Mouse (Mus musculus) megakaryocyte, embryonic 14.5 days (primary cell): ENCODE measurements around the gene Zzz3. TPM values are rescaled to one million over a fixed set of nuclear protein-coding genes. Genes with fewer than 3 reads are reported as not detected.

Source experiments
- H3K27me3 ChIP-seq: replicated peaks from 2 replicates; pipeline ENCODE3; 2012; ENCODE audit warnings: inconsistent platforms
- H3K36me3 ChIP-seq: replicated peaks from 2 replicates; pipeline ENCODE3; 2012; ENCODE audit warnings: low read length, inconsistent platforms, mixed read lengths
- H3K4me1 ChIP-seq: 2 replicates; pipeline ENCODE4 v1.6.1; 2012; ENCODE audit warnings: inconsistent platforms
- H3K4me3 ChIP-seq: replicated peaks from 2 replicates; pipeline ENCODE3; 2012; ENCODE audit warnings: moderate library complexity, mild to moderate bottlenecking, inconsistent platforms
- H3K9me3 ChIP-seq: 2 replicates; pipeline ENCODE4 v1.6.1; 2012; ENCODE audit warnings: inconsistent platforms
- FLI1 ChIP-seq: IDR thresholded peaks from 2 replicates; pipeline ENCODE4 v1.6.1; 2012; ENCODE audit warnings: low read length, inconsistent platforms, mixed read lengths
- GATA1 ChIP-seq: IDR thresholded peaks from 3 replicates; pipeline ENCODE4 v1.6.1; 2012; ENCODE audit warnings: mixed read lengths, low read length, inconsistent platforms, borderline replicate concordance
- polyA plus RNA-seq: library from polyadenylated mRNA; stranded (reverse); fragments of >175 nt; gene quantifications from 2 replicates; pipeline ENCODE4 v1.2.3, GENCODE M21; 2012; ENCODE audit warnings: low replicate concordance; ENCODE audit not compliant: insufficient read depth

Gene Zzz3
- polyA plus RNA-seq, 1 experiment: 2.3 TPM

DNA sequence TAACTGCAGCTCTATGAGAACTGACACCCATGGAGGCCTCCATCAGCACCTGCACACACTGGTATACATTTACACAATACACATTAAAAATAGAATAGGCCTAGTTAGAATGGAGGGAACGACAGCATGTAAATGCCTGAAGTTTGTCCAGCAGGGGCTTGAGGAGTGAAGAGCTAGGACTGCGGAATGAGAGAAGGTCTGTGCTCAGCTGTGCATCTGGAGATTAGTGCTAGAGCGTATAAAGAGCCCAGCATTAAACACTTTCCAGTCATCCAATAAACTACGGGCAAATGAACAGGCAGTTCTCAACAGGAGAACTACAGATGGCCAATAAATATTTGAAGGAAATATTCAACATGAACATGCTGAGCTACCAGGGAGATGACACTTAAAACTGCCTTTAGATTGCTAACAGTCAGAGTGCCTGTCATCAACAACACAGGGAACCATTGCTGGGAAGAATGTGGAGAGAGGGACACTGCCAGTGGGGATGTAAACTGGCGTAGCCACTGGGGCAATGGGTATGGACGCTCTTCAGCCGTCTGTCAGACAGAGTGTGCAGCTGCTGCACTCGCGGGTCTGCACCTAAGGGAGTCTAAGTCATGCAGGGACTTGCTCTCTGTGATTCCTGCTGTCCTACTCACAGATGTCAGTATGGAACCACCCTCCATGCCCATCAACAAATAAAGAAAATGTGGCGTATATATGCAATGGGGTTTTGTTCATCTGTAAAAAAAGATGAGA lies 41.7 kb upstream of the Zzz3 start:
- TF ChIP-seq FLI1 (no peak), GATA1 (no peak)
- peaks cover 85% of the 10 kb centered on the region for H3K4me1 ChIP-seq

DNA sequence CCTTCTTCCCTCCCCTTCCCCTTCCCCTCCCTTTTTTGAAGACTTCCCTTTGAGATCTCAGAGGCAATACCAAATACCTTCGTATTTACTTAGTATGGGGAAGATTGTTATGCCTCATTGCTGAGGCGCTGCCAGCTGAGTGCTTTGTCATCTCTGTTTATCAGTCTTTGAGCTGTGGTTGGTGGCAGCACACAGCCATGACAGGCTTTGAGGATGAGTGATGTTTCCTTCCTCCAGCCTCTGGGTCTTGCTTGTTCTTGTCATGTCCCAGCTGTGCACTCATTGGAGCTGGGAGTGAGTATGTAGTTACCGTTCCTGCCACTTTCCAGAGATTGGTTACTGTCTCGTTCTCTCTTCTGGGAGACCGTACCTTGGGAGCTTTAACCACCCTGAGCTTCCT lies 39.9 kb upstream of the Zzz3 start:
- Histone ChIP-seq H3K36me3 (peaks cover 68% of the 10 kb centered on the region), H3K4me3 (peak overlapping the region; percentile 87), H3K27me3 (no peaks in the 10 kb centered on the region), H3K4me1 (peaks cover 84% of the 10 kb centered on the region), H3K9me3 (peaks cover 3% of the 10 kb centered on the region; the same call in 1 of the 2 replicates)
- TF ChIP-seq FLI1 (peak; percentile 20; the same call in 1 of the 2 replicates), GATA1 (peak; percentile 83)

More for the DNA sequence above, 41.7 kb upstream of the Zzz3 start:
- Histone ChIP-seq H3K36me3 (peaks cover 59% of the 10 kb centered on the region), H3K27me3 (no peaks in the 10 kb centered on the region), H3K9me3 (peaks cover 3% of the 10 kb centered on the region; the same call in 1 of the 2 replicates), H3K4me3 (peak overlapping the region; percentile 74)

- peaks cover 71% of the 10 kb centered on the region for H3K36me3 ChIP-seq
- peaks cover 71% of the 10 kb centered on the region for H3K4me1 ChIP-seq
- no peaks in the 10 kb centered on the region for H3K27me3 ChIP-seq
- TF ChIP-seq GATA1 (no peak), FLI1 (no peak)
- peak overlapping the region; percentile 51 for H3K4me3 ChIP-seq
- peaks cover 3% of the 10 kb centered on the region; the same call in 1 of the 2 replicates for H3K9me3 ChIP-seq
These were observed 38.5 kb upstream of the Zzz3 start for GRCm38 (mm10) chr3:152356751-152357150.

DNA sequence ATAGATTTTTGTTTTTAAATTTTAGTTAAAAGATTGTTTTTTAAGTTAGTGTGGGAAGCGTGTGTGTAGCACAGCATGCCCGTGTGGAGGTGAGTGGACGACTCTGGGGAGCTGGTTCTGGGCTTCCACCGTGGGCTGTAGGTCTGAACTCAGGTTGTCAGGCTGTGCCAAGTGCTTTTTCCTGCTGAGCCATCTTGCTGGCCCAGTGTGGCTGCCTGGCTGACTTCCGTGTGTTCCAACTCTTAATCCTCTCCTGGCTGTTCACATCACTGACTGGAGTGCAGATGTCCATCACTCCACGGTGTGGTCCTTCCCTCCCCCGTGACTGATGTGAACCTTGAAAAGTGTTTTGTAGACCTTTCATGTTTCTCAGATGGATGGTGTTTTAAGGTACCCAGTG lies 36.1 kb upstream of the Zzz3 start:
- Histone ChIP-seq H3K4me1 (peaks cover 47% of the 10 kb centered on the region), H3K36me3 (peaks cover 80% of the 10 kb centered on the region), H3K27me3 (no peaks in the 10 kb centered on the region), H3K4me3 (peak overlapping the region; percentile 3), H3K9me3 (peaks cover 3% of the 10 kb centered on the region; the same call in 1 of the 2 replicates)
- TF ChIP-seq GATA1 (no peak), FLI1 (no peak)

GRCm38 (mm10) chr3:152364181-152364580 lies 31.1 kb upstream of the Zzz3 start:
- Histone ChIP-seq H3K4me3 (no peak overlapping the region), H3K36me3 (peaks cover 96% of the 10 kb centered on the region)

DNA sequence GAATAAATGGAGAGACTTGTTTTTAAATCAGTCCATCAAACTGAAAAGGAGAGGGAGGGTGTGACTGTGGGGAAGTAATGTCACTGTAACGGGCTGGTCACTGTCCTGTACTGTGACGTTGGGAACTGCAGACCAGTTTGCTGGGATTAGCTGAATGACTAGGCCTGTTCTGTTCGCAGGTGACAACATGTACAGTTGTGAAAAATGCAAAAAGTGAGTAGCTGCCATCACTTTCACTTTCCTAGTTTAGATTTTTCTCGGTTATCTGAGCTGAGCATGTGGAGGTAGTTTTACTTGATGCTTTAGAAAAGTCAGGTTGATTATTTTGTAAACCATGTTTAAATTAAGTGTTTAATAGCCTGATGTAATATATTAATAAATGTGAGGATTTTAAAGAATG lies 19.2 kb upstream of the Zzz3 start:
- no peak for TF ChIP-seq FLI1
- no peak for TF ChIP-seq GATA1
- H3K4me1 ChIP-seq: no peaks in the 10 kb centered on the region
- H3K27me3 ChIP-seq: no peaks in the 10 kb centered on the region
- H3K4me3 ChIP-seq: no peak overlapping the region
- peaks cover 97% of the 10 kb centered on the region for H3K36me3 ChIP-seq
- H3K9me3 ChIP-seq: no peaks in the 10 kb centered on the region

More at GRCm38 (mm10) chr3:152364181-152364580, 31.1 kb upstream of the Zzz3 start:
- H3K4me1 ChIP-seq: peaks cover 11% of the 10 kb centered on the region
- no peaks in the 10 kb centered on the region for H3K9me3 ChIP-seq
- TF ChIP-seq GATA1 (no peak), FLI1 (no peak)
- H3K27me3 ChIP-seq: no peaks in the 10 kb centered on the region

DNA sequence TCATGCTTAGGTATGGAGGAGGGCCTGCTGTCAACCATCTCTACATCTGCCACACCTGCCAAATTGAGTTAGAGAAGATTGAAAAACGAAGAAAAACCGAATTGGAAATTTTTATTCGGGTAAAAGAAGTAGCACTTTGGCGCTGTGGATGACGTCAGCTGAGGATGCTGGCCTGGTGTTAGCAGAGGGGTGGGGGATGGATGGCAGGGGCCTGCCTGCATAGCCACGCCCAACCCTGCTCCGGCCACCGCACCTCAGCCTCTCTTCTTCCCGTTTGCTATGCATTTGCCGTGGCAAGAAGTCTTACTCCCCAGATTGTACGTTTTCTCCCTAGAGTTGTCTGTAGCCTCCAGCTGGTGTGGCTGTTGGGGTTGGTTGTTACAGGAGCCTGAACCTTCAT lies 11.2 kb upstream of the Zzz3 start:
- no peaks in the 10 kb centered on the region for H3K27me3 ChIP-seq
- no peak overlapping the region for H3K4me3 ChIP-seq
- H3K36me3 ChIP-seq: peaks cover 94% of the 10 kb centered on the region
- H3K9me3 ChIP-seq: no peaks in the 10 kb centered on the region
- TF ChIP-seq GATA1 (no peak), FLI1 (no peak)
- no peaks in the 10 kb centered on the region for H3K4me1 ChIP-seq

DNA sequence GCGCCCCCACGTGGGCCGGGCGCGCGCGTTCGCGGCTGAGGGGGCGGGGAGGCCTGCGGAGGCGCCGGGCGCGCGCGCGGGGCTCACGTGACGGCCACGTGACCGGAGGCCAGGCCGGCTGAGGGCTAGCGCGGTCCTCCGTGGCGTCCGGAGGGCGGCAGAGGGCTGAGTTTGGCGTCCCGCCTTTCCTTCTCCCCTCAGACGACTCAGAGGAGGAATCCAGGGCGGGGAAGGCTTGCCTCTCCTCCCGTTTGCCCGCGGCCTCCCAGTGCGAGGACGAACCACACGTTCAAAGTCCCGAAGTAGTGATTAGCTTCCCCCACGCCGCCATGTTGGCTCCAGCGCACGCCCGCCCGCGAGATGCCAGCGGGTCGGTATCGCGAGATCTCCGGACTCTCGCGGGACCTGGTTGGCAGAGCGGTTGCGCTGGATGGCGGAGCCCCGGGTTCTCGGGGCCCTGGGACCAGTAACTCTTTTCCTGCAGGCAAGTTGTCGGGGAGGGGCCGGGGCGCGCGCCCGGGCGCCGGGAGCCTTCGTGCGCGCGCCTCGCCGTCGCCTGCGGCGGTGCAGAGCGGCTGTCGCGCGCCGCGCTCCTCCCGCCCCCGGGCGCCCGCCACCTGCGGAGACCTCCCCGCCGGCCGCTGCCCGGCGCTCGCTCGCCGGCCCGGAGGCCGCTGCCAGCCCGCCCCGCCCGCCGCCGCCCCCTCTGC lies 1.2 kb downstream of the Zzz3 start:
- Histone ChIP-seq H3K36me3 (peaks cover 38% of the 10 kb centered on the region), H3K4me1 (peaks cover 61% of the 10 kb centered on the region), H3K27me3 (no peaks in the 10 kb centered on the region), H3K9me3 (no peaks in the 10 kb centered on the region), H3K4me3 (peak overlapping the region; percentile 95)
- TF ChIP-seq FLI1 (no peak), GATA1 (no peak)

GRCm38 (mm10) chr3:152396988-152397314 lies 1.7 kb downstream of the Zzz3 start:
- Histone ChIP-seq H3K36me3 (peaks cover 33% of the 10 kb centered on the region), H3K27me3 (no peaks in the 10 kb centered on the region), H3K4me3 (peak overlapping the region; percentile 95), H3K4me1 (peaks cover 66% of the 10 kb centered on the region), H3K9me3 (no peaks in the 10 kb centered on the region)
- TF ChIP-seq GATA1 (no peak), FLI1 (no peak)

- H3K4me1 ChIP-seq: peaks cover 71% of the 10 kb centered on the region
These were observed 2.2 kb downstream of the Zzz3 start for GRCm38 (mm10) chr3:152397335-152397940.

More at GRCm38 (mm10) chr3:152397335-152397940, 2.2 kb downstream of the Zzz3 start:
- Histone ChIP-seq H3K9me3 (no peaks in the 10 kb centered on the region), H3K36me3 (peaks cover 28% of the 10 kb centered on the region), H3K27me3 (no peaks in the 10 kb centered on the region), H3K4me3 (peak overlapping the region; percentile 95)
- TF ChIP-seq GATA1: no peak
- TF ChIP-seq FLI1: no peak
